Mouse (Mus musculus) G1E (cell line): ENCODE data around the gene Pus10.

ENCODE experiments used
- CTCF ChIP-seq: IDR thresholded peaks from 2 replicates; pipeline ENCODE4 v1.5.1; 2012; ENCODE audit warnings: low read depth, low read length, inconsistent platforms, mixed read lengths
- GATA1 ChIP-seq: IDR thresholded peaks from 2 replicates; pipeline ENCODE4 v1.6.1; 2012; ENCODE audit warnings: borderline replicate concordance, low read length, inconsistent platforms, mixed read lengths
- GATA2 ChIP-seq: IDR thresholded peaks from 2 replicates; pipeline ENCODE4 v1.6.1; 2012; ENCODE audit warnings: low read depth, low read length, inconsistent platforms, borderline replicate concordance
- TAL1 ChIP-seq: conservative IDR thresholded peaks from 2 replicates; pipeline ENCODE4 v1.6.1; 2012; ENCODE audit warnings: low read depth, low read length, inconsistent platforms, mixed read lengths

GRCm38 (mm10) chr11:23665798-23666501 is 476 bp downstream of the Pus10 start, which contains the start of gene Pex13:
- no peak for TF ChIP-seq GATA1
- no peak for TF ChIP-seq GATA2
- no peak for TF ChIP-seq CTCF
- TF ChIP-seq TAL1, result no peak
